Mouse (Mus musculus): ENCODE data around the gene Cyp4a31.
"Not testable (repeated sequence)": the region's sequence is repeated elsewhere in the genome, so short reads cannot be mapped to it uniquely, and the experiment has no call there.

Cyp4a31 gene

GRCm38 (mm10) chr4:115563401-115563800 is at the start of gene Cyp4a31:
Gene Cyp4a31, plus strand, starts transcription at chr4:115563649.
- no peak for DNase-seq

- DNase-seq = not testable (repeated sequence)
These were observed 49.5 kb upstream of the Cyp4a31 start for GRCm38 (mm10) chr4:115513964-115514363.

GRCm38 (mm10) chr4:115518000-115518399 is 45.4 kb upstream of the Cyp4a31 start, which contains the start of gene Cyp4a10:
Gene Cyp4a10, plus strand, starts transcription at chr4:115518264.
- not testable (repeated sequence) for DNase-seq

- DNase-seq = no peak
These were observed 44.0 kb upstream of the Cyp4a31 start for GRCm38 (mm10) chr4:115519444-115519843.

GRCm38 (mm10) chr4:115521766-115522165 is 41.7 kb upstream of the Cyp4a31 start:
- DNase-seq = no peak

- no peak for DNase-seq
These were observed 18.3 kb upstream of the Cyp4a31 start for GRCm38 (mm10) chr4:115545101-115545500.

GRCm38 (mm10) chr4:115546141-115546828 is 17.2 kb upstream of the Cyp4a31 start:
- no peak for DNase-seq

- no peak for DNase-seq
These were observed 10.7 kb upstream of the Cyp4a31 start for GRCm38 (mm10) chr4:115552726-115553125.

GRCm38 (mm10) chr4:115555513-115555912 is 7.9 kb upstream of the Cyp4a31 start:
- no peak for DNase-seq

- no peak for DNase-seq
These were observed 5.4 kb upstream of the Cyp4a31 start for GRCm38 (mm10) chr4:115557861-115558561.

GRCm38 (mm10) chr4:115561236-115561635 is 2.2 kb upstream of the Cyp4a31 start:
- DNase-seq = not testable (repeated sequence)

- not testable (repeated sequence) for DNase-seq
These were observed 1.2 kb downstream of the Cyp4a31 start for GRCm38 (mm10) chr4:115564469-115565225.

GRCm38 (mm10) chr4:115575255-115575654 is 11.8 kb downstream of the Cyp4a31 start:
- DNase-seq = no peak

GRCm38 (mm10) chr4:115575776-115576175 is 12.3 kb downstream of the Cyp4a31 start:
- DNase-seq = no peak

- no peak for DNase-seq
These were observed 19.6 kb downstream of the Cyp4a31 start for GRCm38 (mm10) chr4:115583036-115583435.

GRCm38 (mm10) chr4:115596357-115596756 is 32.9 kb downstream of the Cyp4a31 start:
- no peak for DNase-seq

GRCm38 (mm10) chr4:115596824-115597336 is 33.4 kb downstream of the Cyp4a31 start:
- no peak for DNase-seq

GRCm38 (mm10) chr4:115600611-115601010 is 37.2 kb downstream of the Cyp4a31 start, which contains the start of gene Cyp4a32:
Gene Cyp4a32, plus strand, starts transcription at chr4:115600969.
- not testable (repeated sequence) for DNase-seq

GRCm38 (mm10) chr4:115614005-115614404 is 50.6 kb downstream of the Cyp4a31 start:
- no peak for DNase-seq

GRCm38 (mm10) chr4:115625560-115625959 is 62.1 kb downstream of the Cyp4a31 start:
- DNase-seq = not testable (repeated sequence)

All from right cerebral cortex, postnatal 25 days (tissue).